8 mouse cellular contexts compared by ENCODE assay signal in genomic region chr1:23255925-23256629, GRCm38 (mm10).
DNase-seq lines count a peak whose midpoint lies in the region; ATAC-seq lines count a peak whose summit lies in the region.

No protein-coding gene starts in this region.

- peak overlapping the region; percentile 70 for H3K4me2 ChIP-seq in heart, embryonic 12.5 days
- peak overlapping the region; percentile 62 for H3K4me2 ChIP-seq in kidney, embryonic 16.5 days (replicated peaks; ENCODE audit: low read depth, low read length)

- WGBS in heart, embryonic 12.5 days, result 1% methylated on average over 59 of the region's 80 CpGs
- WGBS in kidney, embryonic 16.5 days, result under 1% methylated on average over 47 of the region's 80 CpGs

- peak; percentile 93 for ATAC-seq in CD4-positive, CD25-positive, alpha-beta regulatory T cell, adult 4 months
- peak; percentile 98 for ATAC-seq in heart, embryonic 12.5 days (ENCODE audit: insufficient number of reproducible peaks, low FRiP score)
- ATAC-seq in kidney, embryonic 16.5 days (ENCODE audit: low FRiP score, low TSS enrichment), result peak; percentile 99
- peak; percentile 99 for ATAC-seq in monocyte, adult 5-6 weeks (replicated peaks; ENCODE audit: insufficient number of reproducible peaks, low FRiP score, low TSS enrichment, poor library complexity, severe bottlenecking)

- H3K27ac ChIP-seq in heart, embryonic 12.5 days (ENCODE audit: poor library complexity, severe bottlenecking), result peak overlapping the region; percentile 94
- peak overlapping the region; percentile 91 for H3K27ac ChIP-seq in kidney, embryonic 16.5 days (ENCODE audit: low read length)

- no peaks in the 10 kb centered on the region for H3K9me3 ChIP-seq in heart, embryonic 12.5 days (replicated peaks)
- no peaks in the 10 kb centered on the region for H3K9me3 ChIP-seq in kidney, embryonic 16.5 days (ENCODE audit: low read length)

- H3K4me3 ChIP-seq in heart, embryonic 12.5 days, result peak overlapping the region; percentile 80
- H3K4me3 ChIP-seq in kidney, embryonic 16.5 days (ENCODE audit: low read length), result peak overlapping the region; percentile 76

- peak; percentile 96 for DNase-seq in c-Kit-negative CD71-positive TER-119-positive erythroid progenitor cells, embryonic 14.5 days (ENCODE audit: low read depth, low spot score)
- DNase-seq in fat pad, adult 2 months (ENCODE audit: extremely low read depth, low read depth, low spot score), result peak; percentile 67
- DNase-seq in liver, result peak; percentile 98
- DNase-seq in spleen, postnatal 36 days (ENCODE audit: low spot score in 2 of 2), result peak; percentile 82 to 87

- H3K27me3 ChIP-seq in heart, embryonic 12.5 days (replicated peaks), result no peaks in the 10 kb centered on the region
- H3K27me3 ChIP-seq in kidney, embryonic 16.5 days (ENCODE audit: insufficient read depth, low read length), result no peaks in the 10 kb centered on the region

- peak overlapping the region; percentile 94 for H3K9ac ChIP-seq in heart, embryonic 12.5 days
- peak overlapping the region; percentile 82 for H3K9ac ChIP-seq in kidney, embryonic 16.5 days (replicated peaks; ENCODE audit: low read length)

- H3K4me1 ChIP-seq in heart, embryonic 12.5 days (replicated peaks), result peaks cover 14% of the 10 kb centered on the region
- H3K4me1 ChIP-seq in kidney, embryonic 16.5 days (ENCODE audit: insufficient read depth, low read length), result peaks cover 23% of the 10 kb centered on the region

- peaks cover 5% of the 10 kb centered on the region; the same call in 1 of the 2 replicates for H3K36me3 ChIP-seq in heart, embryonic 12.5 days
- H3K36me3 ChIP-seq in kidney, embryonic 16.5 days (ENCODE audit: insufficient read depth, low read length), result no peaks in the 10 kb centered on the region

Comparison
In these comparisons a context has a peak if more than half of its experiments do, and no peak if none do; other contexts are left out.
1. Peak in every context shown above with its lines: DNase-seq, ATAC-seq, H3K4me3 ChIP-seq and H3K27ac ChIP-seq.